Mouse (Mus musculus) stomach, embryonic 15.5 days (tissue): Measurements from ENCODE around the gene Hist3h2a. TPM values are rescaled to one million over a fixed set of nuclear protein-coding genes. Genes with fewer than 3 reads are reported as not detected.

Experiments
- ATAC-seq: fragments of 200-750 bp; cut with Nextera tagmentation; 2 replicates; pipeline ENCODE4 v1.8.0; 2017; ENCODE audit warnings: low read depth, moderate number of reproducible peaks, moderate TSS enrichment; ENCODE audit not compliant: insufficient read depth, low FRiP score
- H3K27ac ChIP-seq: fragments of 300-500 bp; sonication (generic); 2 replicates; pipeline ENCODE4 v1.5.1; 2015; ENCODE audit warnings: mild to moderate bottlenecking, inconsistent platforms
- H3K27me3 ChIP-seq: fragments of 300-500 bp; sonication (generic); replicated peaks from 2 replicates; pipeline ENCODE4 v1.6.1; 2015; ENCODE audit warnings: inconsistent platforms
- H3K36me3 ChIP-seq: fragments of 300-500 bp; sonication (generic); 2 replicates; pipeline ENCODE4 v1.6.1; 2015; ENCODE audit warnings: inconsistent platforms
- H3K4me1 ChIP-seq: fragments of 300-500 bp; sonication (generic); 2 replicates; pipeline ENCODE4 v1.6.1; 2015; ENCODE audit warnings: inconsistent platforms
- H3K4me2 ChIP-seq: fragments of 300-500 bp; sonication (generic); 2 replicates; pipeline ENCODE4 v1.6.1; 2015; ENCODE audit warnings: mild to moderate bottlenecking, inconsistent platforms
- H3K4me3 ChIP-seq: fragments of 300-500 bp; sonication (generic); replicated peaks from 2 replicates; pipeline ENCODE4 v1.5.1; 2015; ENCODE audit warnings: inconsistent platforms
- H3K9ac ChIP-seq: fragments of 300-500 bp; sonication (generic); 2 replicates; pipeline ENCODE4 v1.6.1; 2015; ENCODE audit warnings: inconsistent platforms
- H3K9me3 ChIP-seq: fragments of 300-500 bp; sonication (generic); 2 replicates; pipeline ENCODE4 v1.6.1; 2016; ENCODE audit warnings: inconsistent platforms
- WGBS: fragments of 180-500 bp; shearing (Covaris S2); methylation state at CpG from one replicate; pipeline ENCODE4 v1.1.7; 2015; 5-methylcytosine and 5-hydroxymethylcytosine counted together
- polyA plus RNA-seq: library from polyadenylated mRNA; unstranded; fragments of >200 nt; fragmentation: Nextera tagmentation; extraction: Ambion mirVana; gene quantifications from 2 replicates; pipeline ENCODE4 v1.2.1, GENCODE M21; 2015

Hist3h2a gene
- polyA plus RNA-seq, 1 experiment from 2014 or later = 29.6 TPM

DNA sequence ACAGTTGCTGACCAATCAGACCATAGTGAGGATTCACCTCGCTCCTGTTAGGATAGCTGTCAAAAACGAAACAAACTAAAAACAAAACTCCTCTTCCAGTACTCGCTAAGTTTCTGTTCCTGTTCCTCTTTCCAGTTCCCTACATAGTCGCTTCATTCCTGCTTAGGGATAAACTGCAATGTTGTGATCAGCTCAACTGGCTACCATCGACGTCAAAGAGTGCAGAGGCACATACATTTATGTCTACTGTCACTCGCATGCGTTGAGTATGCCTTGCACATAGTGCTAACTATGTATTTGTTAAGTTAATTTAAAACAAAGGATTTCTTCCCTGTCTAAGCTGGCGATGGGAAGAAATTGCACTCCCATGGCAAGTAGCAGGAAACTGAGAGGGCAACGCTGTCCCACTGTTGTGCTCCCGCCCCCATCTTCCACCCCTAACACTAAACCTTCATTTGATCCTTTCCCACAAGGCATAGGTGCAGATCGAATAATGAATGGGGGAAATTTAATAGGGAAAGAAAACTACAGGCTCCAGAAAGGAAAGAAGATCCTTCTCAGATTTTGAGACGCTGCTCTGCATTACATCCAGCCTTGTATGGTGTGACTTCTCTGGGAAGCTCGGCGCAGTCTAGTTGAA is 4.8 kb downstream of the Hist3h2a start:
- peaks cover 8% of the 10 kb centered on the region; the same call in 1 of the 2 replicates for H3K36me3 ChIP-seq
- peaks cover 8% of the 10 kb centered on the region; the same call in 1 of the 2 replicates for H3K27me3 ChIP-seq
- peak overlapping the region; percentile 42 for H3K4me3 ChIP-seq
- peaks cover 24% of the 10 kb centered on the region for H3K4me1 ChIP-seq
- H3K9me3 ChIP-seq = no peaks in the 10 kb centered on the region
- WGBS = 32% methylated on average over 15 of the region's 15 CpGs
- H3K27ac ChIP-seq = peak overlapping the region; percentile 21; the same call in 1 of the 2 replicates
- H3K4me2 ChIP-seq = peak overlapping the region; percentile 73
- no peak overlapping the region for H3K9ac ChIP-seq
- no peak for ATAC-seq

DNA sequence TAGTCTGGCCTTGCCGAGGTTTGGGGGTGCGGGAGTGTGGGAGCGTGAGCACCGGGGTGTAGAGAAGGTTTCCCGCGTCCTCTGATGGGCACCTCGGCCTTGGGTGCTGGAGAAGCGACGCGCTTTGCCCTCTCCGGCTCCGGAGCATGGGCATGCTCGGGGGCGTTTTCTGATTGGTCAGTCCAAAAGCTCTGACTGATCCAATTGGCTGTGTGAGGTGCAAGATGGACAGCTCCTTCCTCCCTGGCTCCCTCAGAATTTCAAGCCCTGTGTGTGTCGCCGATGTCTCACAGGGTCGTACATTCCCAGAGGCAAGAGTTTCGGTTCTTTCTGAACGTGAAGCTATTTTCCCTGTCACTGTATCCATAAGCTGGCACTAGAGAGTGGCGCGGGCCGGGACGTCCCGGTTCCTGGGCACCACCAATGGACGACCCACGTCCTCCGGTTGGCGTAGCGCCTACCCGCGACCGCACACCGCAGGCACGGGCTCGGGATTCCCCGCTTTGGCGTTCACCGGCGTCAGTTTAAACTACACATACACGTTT is 5.5 kb downstream of the Hist3h2a start:
- H3K27ac ChIP-seq = peak overlapping the region; percentile 21; the same call in 1 of the 2 replicates
- peak overlapping the region; percentile 42 for H3K4me3 ChIP-seq
- H3K9me3 ChIP-seq = no peaks in the 10 kb centered on the region
- ATAC-seq = peak; percentile 86
- H3K4me2 ChIP-seq = peak overlapping the region; percentile 73
- H3K36me3 ChIP-seq = peaks cover 8% of the 10 kb centered on the region; the same call in 1 of the 2 replicates
- WGBS = 4% methylated on average over 40 of the region's 40 CpGs
- H3K4me1 ChIP-seq = peaks cover 24% of the 10 kb centered on the region
- peaks cover 8% of the 10 kb centered on the region; the same call in 1 of the 2 replicates for H3K27me3 ChIP-seq
- no peak overlapping the region; the same call in 1 of the 2 replicates for H3K9ac ChIP-seq

DNA sequence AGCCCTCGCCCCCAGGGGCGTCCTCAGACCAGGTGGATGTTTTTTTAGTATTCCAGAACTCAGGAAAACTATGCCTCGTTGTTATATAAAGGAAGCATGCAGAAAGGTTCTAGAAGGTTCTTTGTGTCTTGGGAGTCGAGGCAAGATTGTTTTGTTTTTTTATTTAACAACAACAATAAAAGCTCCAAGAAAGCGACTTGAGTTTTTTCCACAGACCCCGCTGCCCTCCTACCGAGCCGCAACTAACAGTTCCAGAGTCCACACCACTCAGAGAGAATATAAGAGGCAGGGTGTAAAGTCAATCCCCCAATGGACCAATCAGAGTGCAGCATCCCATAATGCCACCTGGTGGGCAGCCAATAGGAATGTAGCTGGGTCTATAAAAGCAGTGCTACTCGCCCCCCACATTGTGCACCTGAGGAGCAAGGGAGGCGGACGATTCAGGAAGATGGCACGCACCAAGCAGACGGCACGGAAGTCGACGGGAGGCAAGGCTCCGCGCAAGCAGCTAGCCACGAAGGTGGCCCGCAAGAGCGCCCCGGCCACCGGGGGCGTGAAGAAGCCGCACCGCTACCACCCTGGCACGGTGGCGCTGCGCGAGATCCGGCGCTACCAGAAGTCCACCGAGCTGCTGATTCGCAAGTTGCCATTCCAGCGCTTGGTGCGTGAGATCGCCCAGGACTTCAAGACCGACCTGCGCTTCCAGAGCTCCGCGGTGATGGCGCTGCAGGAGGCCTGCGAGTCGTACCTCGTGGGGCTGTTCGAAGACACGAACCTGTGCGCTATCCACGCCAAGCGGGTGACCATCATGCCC is 7.1 kb downstream of the Hist3h2a start:
- no peak overlapping the region for H3K27ac ChIP-seq
- WGBS = 58% methylated on average over 50 of the region's 50 CpGs
- no peak overlapping the region for H3K4me2 ChIP-seq
- ATAC-seq = no peak
- H3K4me3 ChIP-seq = no peak overlapping the region
- H3K9me3 ChIP-seq = no peaks in the 10 kb centered on the region
- no peak overlapping the region for H3K9ac ChIP-seq
- peaks cover 24% of the 10 kb centered on the region for H3K4me1 ChIP-seq
- H3K36me3 ChIP-seq = peaks cover 8% of the 10 kb centered on the region; the same call in 1 of the 2 replicates
- H3K27me3 ChIP-seq = peaks cover 8% of the 10 kb centered on the region; the same call in 1 of the 2 replicates

DNA sequence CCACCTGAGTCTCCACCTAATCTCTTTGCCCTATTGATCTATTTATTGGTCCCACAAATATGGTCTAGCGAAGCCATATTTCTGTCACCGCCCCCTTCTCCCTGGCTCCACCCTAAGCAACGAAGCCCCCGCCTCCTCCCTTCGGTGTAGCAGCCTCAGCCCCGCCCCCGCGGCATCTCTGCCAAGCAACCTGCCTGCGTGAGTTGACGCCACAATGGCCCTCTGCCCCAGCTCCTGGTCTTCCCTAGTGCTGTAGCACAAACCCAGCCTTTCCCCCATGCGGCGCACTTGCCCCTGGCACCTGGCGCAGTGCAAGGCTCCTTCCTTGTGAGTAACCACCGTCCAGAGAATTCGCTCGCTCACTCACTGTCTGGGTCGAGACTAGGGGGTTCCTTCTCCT is 9.1 kb downstream of the Hist3h2a start:
- 0 out of 2 replicates have a peak, but pooled peaks cover 11% of the 10 kb centered on the region for H3K4me1 ChIP-seq
- H3K4me3 ChIP-seq = no peak overlapping the region
- no peak for ATAC-seq
- no peaks in the 10 kb centered on the region for H3K36me3 ChIP-seq
- 0 out of 2 replicates have a peak overlapping the region, but pooled peaks have one; percentile 3 for H3K4me2 ChIP-seq
- no peaks in the 10 kb centered on the region for H3K9me3 ChIP-seq
- H3K27me3 ChIP-seq = peaks cover 8% of the 10 kb centered on the region; the same call in 1 of the 2 replicates
- 35% methylated on average over 17 of the region's 17 CpGs for WGBS
- H3K9ac ChIP-seq = no peak overlapping the region
- no peak overlapping the region for H3K27ac ChIP-seq

DNA sequence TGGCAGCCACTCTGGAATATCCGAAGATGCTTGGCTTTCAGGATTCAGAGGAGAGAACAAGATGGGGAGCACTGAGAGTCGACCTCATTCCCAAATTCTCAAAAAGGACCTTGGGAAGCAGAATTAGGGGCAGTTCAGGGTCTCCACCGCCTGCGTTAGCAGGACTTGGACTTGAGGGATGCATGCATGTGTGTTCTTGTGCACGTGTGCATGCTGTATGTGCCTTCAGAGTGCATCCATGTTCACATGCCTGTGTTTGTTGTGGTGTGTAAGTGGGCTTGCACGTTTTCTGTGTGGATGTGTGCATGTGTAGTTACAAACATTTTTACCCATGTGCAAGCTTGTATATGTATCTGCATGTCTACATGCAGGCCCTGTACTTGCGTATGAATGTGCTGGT is 9.7 kb downstream of the Hist3h2a start:
- no peak overlapping the region for H3K4me3 ChIP-seq
- H3K9ac ChIP-seq = no peak overlapping the region
- H3K4me2 ChIP-seq = no peak overlapping the region
- no peak overlapping the region for H3K27ac ChIP-seq
- peaks cover 8% of the 10 kb centered on the region; the same call in 1 of the 2 replicates for H3K27me3 ChIP-seq
- H3K4me1 ChIP-seq = 0 out of 2 replicates have a peak, but pooled peaks cover 9% of the 10 kb centered on the region
- ATAC-seq = no peak
- WGBS = 88% methylated on average over 7 of the region's 7 CpGs
- H3K9me3 ChIP-seq = no peaks in the 10 kb centered on the region
- no peaks in the 10 kb centered on the region for H3K36me3 ChIP-seq

DNA sequence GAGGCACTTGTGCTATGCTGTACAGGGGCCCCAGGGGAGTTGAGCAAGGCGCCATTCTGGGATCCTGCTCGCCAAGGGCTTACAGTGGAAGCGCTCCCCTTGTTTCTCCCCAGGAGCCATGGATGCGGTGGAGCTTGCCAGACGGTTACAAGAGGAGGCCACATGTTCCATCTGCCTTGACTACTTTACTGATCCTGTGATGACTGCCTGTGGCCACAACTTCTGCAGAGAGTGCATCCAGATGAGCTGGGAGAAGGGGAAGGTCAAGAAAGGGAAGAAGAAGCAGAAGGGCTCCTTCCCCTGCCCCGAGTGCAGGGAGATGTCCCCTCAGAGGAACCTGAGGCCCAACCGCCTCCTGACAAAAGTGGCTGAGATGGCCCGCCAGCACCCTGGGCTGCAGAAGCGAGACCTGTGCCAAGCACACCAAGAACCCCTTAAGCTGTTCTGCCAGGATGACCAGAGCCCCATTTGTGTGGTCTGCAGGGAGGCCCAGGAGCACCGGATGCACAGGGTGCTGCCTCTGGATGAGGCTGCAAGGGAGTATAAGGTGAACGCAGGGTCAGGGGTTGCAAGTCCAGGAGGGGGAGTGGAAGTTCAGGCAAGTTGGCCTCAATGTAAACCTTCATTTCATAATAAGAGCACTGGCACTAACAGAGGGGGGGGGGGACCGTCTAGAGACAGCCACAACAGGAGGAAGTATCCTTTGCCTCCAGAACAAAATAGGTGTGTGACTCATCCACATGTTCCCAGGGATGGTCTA is 10.7 kb downstream of the Hist3h2a start:
- Histone ChIP-seq H3K4me1 (0 out of 2 replicates have a peak, but pooled peaks cover 11% of the 10 kb centered on the region), H3K9me3 (no peaks in the 10 kb centered on the region), H3K27me3 (peaks cover 8% of the 10 kb centered on the region; the same call in 1 of the 2 replicates), H3K27ac (no peak overlapping the region), H3K36me3 (no peaks in the 10 kb centered on the region), H3K4me3 (no peak overlapping the region), H3K9ac (no peak overlapping the region), H3K4me2 (no peak overlapping the region)
- no peak for ATAC-seq
- 44% methylated on average over 12 of the region's 12 CpGs for WGBS

DNA sequence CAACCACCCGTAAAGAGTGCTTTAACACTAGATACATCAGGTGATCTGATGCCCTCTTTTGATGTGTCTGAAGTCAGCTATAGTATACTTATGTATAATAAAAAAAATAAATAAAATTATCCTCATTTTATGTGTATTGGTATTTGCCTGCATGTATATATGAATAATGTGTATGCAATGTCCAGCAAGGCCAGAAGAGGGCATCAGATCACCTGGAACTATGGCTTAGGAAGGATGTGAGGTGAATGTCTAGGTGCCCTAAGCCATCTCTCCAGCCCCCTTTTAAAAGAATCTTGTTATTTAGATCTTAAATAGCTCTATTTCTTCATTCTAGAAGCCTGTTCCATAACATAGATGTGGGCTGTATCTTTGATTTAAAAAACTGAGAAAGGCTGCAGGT is 12.9 kb downstream of the Hist3h2a start:
- H3K27ac ChIP-seq = no peak overlapping the region
- 0 out of 2 replicates have a peak, but pooled peaks cover 12% of the 10 kb centered on the region for H3K4me1 ChIP-seq
- H3K4me2 ChIP-seq = no peak overlapping the region
- H3K9me3 ChIP-seq = no peaks in the 10 kb centered on the region
- ATAC-seq = no peak
- 95% methylated on average over 1 of the region's 1 CpGs for WGBS
- no peak overlapping the region for H3K4me3 ChIP-seq
- H3K9ac ChIP-seq = no peak overlapping the region
- H3K27me3 ChIP-seq = no peaks in the 10 kb centered on the region
- H3K36me3 ChIP-seq = no peaks in the 10 kb centered on the region

DNA sequence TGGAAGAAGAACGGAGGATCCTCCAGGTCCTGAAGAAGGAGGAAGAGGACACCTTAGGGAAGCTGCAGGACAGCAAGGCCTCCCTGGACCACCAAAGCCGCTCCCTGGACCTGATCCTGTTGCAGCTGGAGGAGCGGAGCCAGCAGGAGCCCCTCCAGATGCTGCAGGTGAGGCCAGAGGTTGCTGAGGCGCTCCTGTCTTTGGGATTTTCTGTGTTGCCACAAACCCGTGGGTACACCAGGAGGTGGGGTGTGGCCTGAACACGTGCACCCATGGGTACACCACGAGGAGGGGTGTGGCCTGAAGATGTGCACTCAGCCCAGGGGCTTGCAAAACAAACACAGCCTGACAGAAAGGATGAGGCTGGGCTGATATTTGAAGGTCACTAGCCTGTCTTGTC is 14.1 kb downstream of the Hist3h2a start:
- Histone ChIP-seq H3K9ac (no peak overlapping the region), H3K36me3 (no peaks in the 10 kb centered on the region), H3K4me3 (no peak overlapping the region), H3K4me1 (0 out of 2 replicates have a peak, but pooled peaks cover 8% of the 10 kb centered on the region), H3K27me3 (no peaks in the 10 kb centered on the region), H3K4me2 (no peak overlapping the region), H3K9me3 (no peaks in the 10 kb centered on the region), H3K27ac (no peak overlapping the region)
- 70% methylated on average over 7 of the region's 7 CpGs for WGBS
- no peak for ATAC-seq

DNA sequence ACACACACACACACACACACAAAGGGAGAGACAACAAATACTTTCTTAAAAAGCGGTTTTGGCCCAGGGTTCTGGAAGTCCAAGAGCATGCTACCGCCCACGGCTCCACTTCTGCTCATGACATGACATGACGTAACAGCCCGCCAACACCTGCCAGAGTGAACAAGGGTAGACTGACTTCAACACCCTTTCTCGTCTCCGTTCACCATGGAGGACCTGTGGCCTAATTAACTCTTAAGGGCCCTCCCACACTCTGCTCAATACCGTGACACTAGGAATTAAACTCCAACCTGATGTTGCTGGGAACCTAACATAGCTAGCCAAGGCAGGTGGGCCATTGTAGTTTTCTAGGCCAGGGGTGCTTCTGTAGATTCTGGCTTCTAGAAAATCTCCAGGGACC is 14.5 kb downstream of the Hist3h2a start:
- H3K27me3 ChIP-seq = no peaks in the 10 kb centered on the region
- H3K4me2 ChIP-seq = no peak overlapping the region
- H3K36me3 ChIP-seq = no peaks in the 10 kb centered on the region
- WGBS = 74% methylated on average over 8 of the region's 8 CpGs
- no peak overlapping the region for H3K4me3 ChIP-seq
- no peaks in the 10 kb centered on the region for H3K9me3 ChIP-seq
- 0 out of 2 replicates have a peak, but pooled peaks cover 7% of the 10 kb centered on the region for H3K4me1 ChIP-seq
- no peak overlapping the region for H3K9ac ChIP-seq
- no peak overlapping the region for H3K27ac ChIP-seq
- no peak for ATAC-seq

DNA sequence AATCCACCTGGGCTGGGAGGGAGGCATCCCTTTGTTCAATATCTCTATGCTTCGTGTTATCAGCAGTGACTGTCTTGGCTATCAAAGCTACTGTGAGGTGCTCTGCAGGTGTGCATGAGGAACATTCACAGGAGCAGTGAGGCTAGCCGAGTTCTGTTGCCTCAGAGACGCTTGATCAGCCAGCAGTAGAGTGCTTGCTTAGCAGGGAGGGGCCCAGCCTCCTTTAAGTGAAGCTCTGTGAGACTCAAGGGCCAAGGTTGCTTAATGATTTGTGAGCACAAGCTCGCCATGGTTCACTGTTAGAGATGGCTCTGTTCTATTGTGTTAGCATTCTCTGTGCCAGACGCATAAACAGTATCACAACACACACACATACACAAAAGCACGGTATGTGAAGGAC is 15.2 kb downstream of the Hist3h2a start:
- H3K27ac ChIP-seq = no peak overlapping the region
- H3K36me3 ChIP-seq = no peaks in the 10 kb centered on the region
- 0 out of 2 replicates have a peak, but pooled peaks cover 7% of the 10 kb centered on the region for H3K4me1 ChIP-seq
- 57% methylated on average over 6 of the region's 6 CpGs for WGBS
- no peaks in the 10 kb centered on the region for H3K27me3 ChIP-seq
- ATAC-seq = no peak
- H3K4me3 ChIP-seq = no peak overlapping the region
- H3K9me3 ChIP-seq = no peaks in the 10 kb centered on the region
- no peak overlapping the region for H3K4me2 ChIP-seq
- H3K9ac ChIP-seq = no peak overlapping the region

DNA sequence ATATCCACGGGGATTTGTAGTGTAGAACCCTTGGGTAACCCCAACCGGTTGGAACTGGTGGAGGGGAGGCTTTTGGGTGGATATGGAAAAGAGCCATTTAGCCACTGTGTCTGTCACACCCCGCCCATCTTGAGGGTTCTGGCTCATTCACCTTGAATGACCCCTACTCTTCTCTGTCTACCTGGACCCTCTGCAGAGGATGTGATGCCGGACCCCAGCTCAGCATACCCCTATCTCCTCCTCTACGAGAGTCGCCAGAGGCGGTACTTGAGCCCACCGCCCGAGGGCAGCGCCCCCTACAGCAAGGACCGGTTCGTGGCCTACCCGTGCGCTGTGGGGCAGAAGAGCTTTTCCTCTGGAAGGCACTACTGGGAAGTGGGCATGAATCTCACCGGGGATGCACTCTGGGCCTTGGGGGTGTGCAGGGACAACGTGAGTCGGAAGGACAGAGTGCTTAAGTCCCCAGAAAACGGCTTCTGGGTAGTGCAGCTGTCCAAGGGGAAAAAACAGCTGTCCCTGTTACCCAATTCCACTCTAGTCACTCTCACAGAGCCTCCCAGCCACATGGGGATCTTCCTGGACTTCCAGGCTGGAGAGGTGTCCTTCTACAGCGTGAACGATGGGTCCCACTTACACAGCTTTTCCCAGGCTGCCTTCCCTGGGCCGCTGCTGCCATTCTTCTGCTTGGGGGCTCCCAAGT is 16.5 kb downstream of the Hist3h2a start:
- 88% methylated on average over 21 of the region's 21 CpGs for WGBS
- Histone ChIP-seq H3K4me1 (0 out of 2 replicates have a peak, but pooled peaks cover 3% of the 10 kb centered on the region), H3K36me3 (no peaks in the 10 kb centered on the region), H3K9me3 (no peaks in the 10 kb centered on the region), H3K4me2 (no peak overlapping the region), H3K4me3 (no peak overlapping the region), H3K9ac (no peak overlapping the region), H3K27ac (no peak overlapping the region), H3K27me3 (no peaks in the 10 kb centered on the region)
- ATAC-seq = no peak
